Mouse (Mus musculus) spleen, adult 2 months (tissue): ENCODE results near the gene Upb1.

Experiments
- CTCF ChIP-seq: fragments of 200-500 bp; IDR thresholded peaks from 2 replicates; pipeline ENCODE4 v1.5.1; 2011; ENCODE audit warnings: mild to moderate bottlenecking, inconsistent platforms; ENCODE audit not compliant: insufficient read depth, insufficient read length, insufficient replicate concordance; ENCODE audit errors: extremely low read depth
- POLR2A ChIP-seq: fragments of 200-500 bp; IDR thresholded peaks from 2 replicates; pipeline ENCODE4 v1.6.1; 2011; ENCODE audit warnings: low read depth, low read length, inconsistent platforms

- TF ChIP-seq CTCF (no peak), POLR2A (no peak)
Observed at GRCm38 (mm10) chr10:75417363-75418042, 16.6 kb downstream of the Upb1 start.
